Mouse (Mus musculus) ovary, postnatal 14 days (tissue): ENCODE data around the gene Prr3.
"Not testable (repeated sequence)": the region's sequence is repeated elsewhere in the genome, so short reads cannot be mapped to it uniquely, and the experiment has no call there.

Source experiments
- DNase-seq: peaks from one replicate; pipeline ENCODE4 v3.0.0; 2022; ENCODE audit warnings: low spot score

The Prr3 gene

GRCm38 (mm10) chr17:35998545-35999305, 18.7 kb upstream of the Prr3 start:
- DNase-seq = no peak

GRCm38 (mm10) chr17:35997713-35998510, 17.9 kb upstream of the Prr3 start:
- no peak for DNase-seq

GRCm38 (mm10) chr17:35996949-35997348, 16.9 kb upstream of the Prr3 start:
- DNase-seq = peak; percentile 99

GRCm38 (mm10) chr17:35994879-35995240, 14.8 kb upstream of the Prr3 start:
- DNase-seq = no peak

GRCm38 (mm10) chr17:35994175-35994878, 14.3 kb upstream of the Prr3 start:
- peak; percentile 49 for DNase-seq

- DNase-seq = peak; percentile 73
These were observed 13.6 kb upstream of the Prr3 start for GRCm38 (mm10) chr17:35993675-35994074.

GRCm38 (mm10) chr17:35991781-35992180, 11.7 kb upstream of the Prr3 start:
- DNase-seq = no peak

GRCm38 (mm10) chr17:35981776-35982175, 1.7 kb upstream of the Prr3 start:
- no peak for DNase-seq

- DNase-seq = peak; percentile 41
These were observed 323 bp upstream of the Prr3 start for GRCm38 (mm10) chr17:35980363-35980754.

GRCm38 (mm10) chr17:35978811-35979400, 1.1 kb downstream of the Prr3 start:
- peak; percentile 71 for DNase-seq

- DNase-seq = no peak
These were observed 7.9 kb downstream of the Prr3 start for GRCm38 (mm10) chr17:35972131-35972530.

- peak; percentile 98 for DNase-seq
These were observed 10.3 kb downstream of the Prr3 start, which contains the start of gene Abcf1 for GRCm38 (mm10) chr17:35969418-35970389. Gene Abcf1 (minus strand): TSS chr17:35969761.

- DNase-seq = no peak
These were observed 12.4 kb downstream of the Prr3 start for GRCm38 (mm10) chr17:35967621-35968020.

- no peak for DNase-seq
These were observed 16.8 kb downstream of the Prr3 start for GRCm38 (mm10) chr17:35963279-35963678.

GRCm38 (mm10) chr17:35958533-35959223, 21.4 kb downstream of the Prr3 start:
- no peak for DNase-seq

GRCm38 (mm10) chr17:35954665-35955064, 25.4 kb downstream of the Prr3 start:
- DNase-seq = no peak

GRCm38 (mm10) chr17:35952559-35952958, 27.5 kb downstream of the Prr3 start:
- DNase-seq = not testable (repeated sequence)

GRCm38 (mm10) chr17:35950946-35951345, 29.1 kb downstream of the Prr3 start:
- DNase-seq = not testable (repeated sequence)

GRCm38 (mm10) chr17:35939941-35940340, 40.1 kb downstream of the Prr3 start:
- DNase-seq = no peak

GRCm38 (mm10) chr17:35939108-35939507, 40.9 kb downstream of the Prr3 start:
- no peak for DNase-seq
